Mouse (Mus musculus) intestine, embryonic 14.5 days (tissue): ENCODE data around the gene Rspo3. TPM values are rescaled to one million over a fixed set of nuclear protein-coding genes. Genes with fewer than 3 reads are reported as not detected.

Experiments used
- ATAC-seq: fragments of 200-750 bp; cut with Nextera tagmentation; replicated peaks from 2 replicates; pipeline ENCODE4 v1.8.0; 2017; ENCODE audit warnings: low read depth, moderate number of reproducible peaks, moderate TSS enrichment, moderate library complexity; ENCODE audit not compliant: low FRiP score, low TSS enrichment
- DNase-seq: peaks from one replicate; pipeline ENCODE4 v3.0.0-alpha.2; 2018; ENCODE audit warnings: low spot score
- H3K27ac ChIP-seq: fragments of 300-500 bp; sonication (generic); 2 replicates; pipeline ENCODE4 v1.5.1; 2014; ENCODE audit warnings: low read depth, mild to moderate bottlenecking, control low read depth
- H3K27me3 ChIP-seq: fragments of 300-500 bp; sonication (generic); replicated peaks from 2 replicates; pipeline ENCODE4 v1.6.1; 2014; ENCODE audit warnings: low read length, control low read depth; ENCODE audit not compliant: control insufficient read depth, insufficient read depth
- H3K36me3 ChIP-seq: fragments of 300-500 bp; sonication (generic); 2 replicates; pipeline ENCODE4 v1.6.1; 2014; ENCODE audit warnings: low read length, control low read depth; ENCODE audit not compliant: control insufficient read depth, insufficient read depth
- H3K4me1 ChIP-seq: fragments of 300-500 bp; sonication (generic); replicated peaks from 2 replicates; pipeline ENCODE4 v1.6.1; 2014; ENCODE audit warnings: low read length, control low read depth, mixed read lengths; ENCODE audit not compliant: control insufficient read depth, insufficient read depth
- H3K4me2 ChIP-seq: fragments of 300-500 bp; sonication (generic); 2 replicates; pipeline ENCODE4 v1.6.1; 2014; ENCODE audit warnings: low read length
- H3K4me3 ChIP-seq: fragments of 300-500 bp; sonication (generic); 2 replicates; pipeline ENCODE4 v1.5.1; 2014; ENCODE audit warnings: low read depth, low read length, control low read depth, mixed read lengths
- H3K9ac ChIP-seq: fragments of 300-500 bp; sonication (generic); 2 replicates; pipeline ENCODE4 v1.6.1; 2014; ENCODE audit warnings: mild to moderate bottlenecking, low read length
- H3K9me3 ChIP-seq: fragments of 300-500 bp; sonication (generic); 2 replicates; pipeline ENCODE4 v1.6.1; 2016; ENCODE audit warnings: low read length, control low read depth; ENCODE audit not compliant: control insufficient read depth
- WGBS: fragments of 180-500 bp; shearing (Covaris S2); extraction: QIAGEN DNeasy Blood & Tissue Kit; methylation state at CpG from one replicate; pipeline ENCODE4 v1.1.7; 2014; 5-methylcytosine and 5-hydroxymethylcytosine counted together
- polyA plus RNA-seq: library from polyadenylated mRNA; unstranded; fragments of >200 nt; fragmentation: Nextera tagmentation; extraction: Ambion mirVana; gene quantifications from 2 replicates; pipeline ENCODE4 v1.2.1, GENCODE M21; 2014

Rspo3 gene
- polyA plus RNA-seq, 1 experiment from 2014 or later: 20.6 TPM

DNA sequence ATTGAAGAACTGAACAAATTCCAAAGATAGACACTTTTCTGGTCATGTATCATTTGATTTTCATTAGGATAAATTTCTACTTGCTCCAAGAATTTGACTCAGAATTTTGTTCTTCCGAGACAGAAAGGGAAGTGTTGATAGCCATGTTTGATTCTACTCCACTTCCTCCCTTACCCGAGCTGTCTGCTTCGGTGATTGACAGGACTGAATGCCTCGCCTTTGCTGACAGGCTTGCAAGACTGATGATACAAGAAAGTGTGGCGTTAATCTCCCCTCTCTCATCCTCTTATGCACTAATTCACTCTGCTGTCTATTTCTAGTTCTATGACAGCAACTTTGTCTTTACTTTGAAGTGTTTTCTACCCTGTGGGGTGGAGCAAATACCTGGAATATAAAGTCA lies 65.2 kb downstream of the Rspo3 start:
- no peak overlapping the region for H3K9ac ChIP-seq
- no peak overlapping the region for H3K4me2 ChIP-seq
- DNase-seq: no peak
- no peak overlapping the region for H3K27ac ChIP-seq
- no peak overlapping the region for H3K4me3 ChIP-seq
- no peak for ATAC-seq
- WGBS: 74% methylated on average over 5 of the region's 5 CpGs
- H3K4me1 ChIP-seq: no peaks in the 10 kb centered on the region
- H3K9me3 ChIP-seq: no peaks in the 10 kb centered on the region
- H3K27me3 ChIP-seq: no peaks in the 10 kb centered on the region
- H3K36me3 ChIP-seq: peaks cover 6% of the 10 kb centered on the region; the same call in 1 of the 2 replicates

DNA sequence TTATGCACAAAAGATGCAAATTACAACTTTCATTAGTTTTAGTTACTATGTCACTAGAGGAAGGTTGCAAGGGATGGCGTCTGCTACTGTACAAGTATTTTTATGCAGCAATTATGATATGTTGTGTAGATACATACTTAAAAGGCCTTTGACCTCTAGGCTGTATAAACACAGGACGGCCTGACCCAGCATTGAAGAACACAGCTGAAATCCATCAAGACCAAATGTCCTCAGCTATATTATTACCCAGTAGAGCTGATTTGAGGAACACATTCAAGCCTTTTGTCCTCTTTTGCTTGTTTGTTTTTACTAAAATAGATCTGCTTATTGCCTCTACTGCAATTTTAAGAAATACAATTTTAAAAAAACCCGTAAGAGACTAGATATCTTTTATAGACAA lies 75.6 kb downstream of the Rspo3 start:
- WGBS: 53% methylated on average over 3 of the region's 3 CpGs
- no peak overlapping the region for H3K4me2 ChIP-seq

DNA sequence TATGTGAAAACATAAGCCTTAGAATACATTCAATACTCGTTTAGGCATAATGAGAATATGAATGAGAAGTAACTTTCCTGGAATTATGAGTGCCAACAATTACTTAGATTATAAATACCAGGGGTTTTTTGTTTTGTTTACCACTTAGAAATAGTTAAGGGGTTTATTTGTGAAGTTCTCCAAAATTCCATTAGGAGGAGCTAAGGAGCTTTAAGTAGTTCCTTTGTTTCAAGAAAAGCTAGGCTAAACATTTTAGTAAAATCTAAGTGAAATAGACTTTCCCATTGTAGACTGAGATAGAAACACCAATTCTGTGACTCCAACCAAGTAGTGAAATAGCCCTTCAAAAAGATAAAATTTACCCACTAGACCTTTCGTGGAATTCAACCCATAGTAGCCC lies 76.0 kb downstream of the Rspo3 start:
- Histone ChIP-seq H3K9ac (no peak overlapping the region), H3K4me3 (no peak overlapping the region), H3K36me3 (no peaks in the 10 kb centered on the region), H3K9me3 (no peaks in the 10 kb centered on the region), H3K27me3 (no peaks in the 10 kb centered on the region), H3K4me1 (no peaks in the 10 kb centered on the region), H3K27ac (no peak overlapping the region), H3K4me2 (no peak overlapping the region)
- 77% methylated on average over 2 of the region's 2 CpGs for WGBS
- DNase-seq (no peak), ATAC-seq (no peak)

More for the DNA sequence above, 75.6 kb downstream of the Rspo3 start:
- Histone ChIP-seq H3K9me3 (no peaks in the 10 kb centered on the region), H3K4me1 (no peaks in the 10 kb centered on the region), H3K36me3 (no peaks in the 10 kb centered on the region), H3K27ac (no peak overlapping the region), H3K27me3 (no peaks in the 10 kb centered on the region), H3K4me3 (no peak overlapping the region), H3K9ac (no peak overlapping the region)
- DNase-seq (no peak), ATAC-seq (no peak)

DNA sequence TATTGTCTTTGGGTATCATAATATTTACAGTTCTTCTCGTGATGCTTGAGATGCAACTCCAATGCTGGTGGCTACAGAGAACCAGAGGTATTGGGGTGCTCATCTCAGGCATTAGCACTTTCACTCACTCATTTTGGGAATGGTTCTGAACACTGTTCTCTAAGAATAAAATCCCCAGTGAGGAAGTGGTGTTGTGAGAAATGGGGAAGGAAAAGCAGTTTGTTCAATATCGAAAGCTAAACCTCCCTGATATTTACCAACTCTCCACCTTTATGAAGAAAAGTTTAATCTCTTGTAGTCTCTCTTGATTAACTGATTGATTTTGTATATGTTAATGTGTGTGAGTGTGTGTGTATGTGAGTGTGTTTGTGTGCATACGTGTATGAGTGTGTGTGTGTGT lies 90.6 kb downstream of the Rspo3 start:
- Histone ChIP-seq H3K9me3 (no peaks in the 10 kb centered on the region), H3K36me3 (peaks cover 4% of the 10 kb centered on the region; the same call in 1 of the 2 replicates), H3K4me1 (no peaks in the 10 kb centered on the region), H3K4me3 (no peak overlapping the region), H3K27ac (no peak overlapping the region), H3K4me2 (no peak overlapping the region), H3K9ac (no peak overlapping the region), H3K27me3 (no peaks in the 10 kb centered on the region)
- DNase-seq (no peak), ATAC-seq (no peak)
- WGBS: 68% methylated on average over 3 of the region's 3 CpGs

DNA sequence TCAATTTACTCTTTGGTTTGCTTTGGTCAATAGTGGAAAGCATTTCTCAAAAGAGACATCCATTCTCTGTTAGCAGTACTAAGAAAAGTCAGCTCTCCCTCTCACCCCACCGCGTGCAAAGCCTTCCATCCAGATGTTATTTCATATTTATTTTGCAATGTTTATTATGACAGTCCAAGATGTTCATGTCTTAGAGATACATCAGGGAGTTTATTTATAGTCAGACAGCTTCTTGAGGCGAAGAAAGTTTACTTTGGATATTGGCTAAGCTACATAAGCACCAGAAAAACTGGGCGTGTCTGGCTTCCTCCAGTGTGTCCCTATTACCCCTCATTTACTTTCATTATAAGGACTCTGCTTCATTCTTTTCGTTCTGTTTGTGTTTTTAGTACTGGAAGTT lies 94.4 kb downstream of the Rspo3 start:
- no peak overlapping the region for H3K27ac ChIP-seq
- no peak overlapping the region for H3K4me2 ChIP-seq
- H3K9ac ChIP-seq: no peak overlapping the region
- DNase-seq (no peak), ATAC-seq (no peak)
- no peaks in the 10 kb centered on the region for H3K27me3 ChIP-seq
- H3K9me3 ChIP-seq: no peaks in the 10 kb centered on the region
- no peaks in the 10 kb centered on the region for H3K36me3 ChIP-seq
- H3K4me1 ChIP-seq: no peaks in the 10 kb centered on the region
- WGBS: 50% methylated on average over 5 of the region's 5 CpGs
- no peak overlapping the region for H3K4me3 ChIP-seq

DNA sequence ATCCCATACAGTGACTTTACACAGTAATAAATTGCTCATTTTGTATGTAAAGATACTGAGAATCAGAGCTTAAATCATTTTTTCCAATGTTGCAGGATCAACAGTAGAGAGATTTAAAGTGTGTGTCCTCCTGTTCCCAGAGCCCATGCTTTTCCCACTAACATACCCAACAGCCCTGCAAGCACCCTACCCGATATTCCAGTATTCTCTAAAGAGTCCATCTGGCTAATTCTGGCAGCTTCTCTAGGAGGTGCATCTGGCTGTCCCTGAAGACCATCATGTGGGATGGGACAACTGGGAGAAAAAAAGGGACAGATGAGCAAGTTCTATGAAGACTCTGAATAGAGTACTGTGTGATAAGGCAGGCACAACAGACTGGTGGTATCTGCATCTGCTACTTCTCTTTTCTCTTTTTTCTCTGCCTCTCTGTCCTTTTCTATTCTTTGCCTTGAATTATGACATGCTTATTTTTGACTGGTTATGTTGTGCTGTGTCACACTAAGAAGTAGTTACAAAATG lies 102.7 kb downstream of the Rspo3 start:
- WGBS: 97% methylated on average over 1 of the region's 1 CpGs
- no peak overlapping the region for H3K9ac ChIP-seq
- no peaks in the 10 kb centered on the region for H3K27me3 ChIP-seq
- H3K9me3 ChIP-seq: no peaks in the 10 kb centered on the region
- ATAC-seq (no peak), DNase-seq (no peak)
- H3K4me2 ChIP-seq: no peak overlapping the region
- no peaks in the 10 kb centered on the region for H3K4me1 ChIP-seq
- no peaks in the 10 kb centered on the region for H3K36me3 ChIP-seq
- H3K27ac ChIP-seq: no peak overlapping the region
- no peak overlapping the region for H3K4me3 ChIP-seq

DNA sequence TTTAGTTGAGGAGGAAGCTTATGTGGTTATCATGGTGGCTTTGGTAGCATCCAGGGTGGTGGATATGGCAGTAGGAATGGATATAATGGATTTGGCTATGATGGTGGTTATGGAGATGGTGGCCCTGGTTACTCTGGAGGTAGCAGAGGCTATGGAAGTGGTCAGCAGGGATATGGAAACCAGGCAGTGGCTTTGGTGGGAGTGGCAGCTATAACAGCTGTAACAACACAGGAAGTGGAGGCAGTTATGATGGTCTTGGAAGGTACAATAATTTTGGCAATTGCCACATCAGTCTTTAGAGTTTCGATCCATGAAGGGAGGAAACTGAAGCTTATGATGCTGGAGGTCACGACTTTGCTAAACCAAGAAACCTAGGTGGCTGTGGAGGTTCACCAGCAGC lies 109.0 kb downstream of the Rspo3 start:
- Histone ChIP-seq H3K9me3 (no peaks in the 10 kb centered on the region), H3K4me2 (no peak overlapping the region), H3K27ac (no peak overlapping the region), H3K27me3 (no peaks in the 10 kb centered on the region), H3K4me1 (no peaks in the 10 kb centered on the region), H3K4me3 (no peak overlapping the region), H3K9ac (no peak overlapping the region), H3K36me3 (no peaks in the 10 kb centered on the region)
- no peak for ATAC-seq
- DNase-seq: no peak
- WGBS: 90% methylated on average over 2 of the region's 2 CpGs

DNA sequence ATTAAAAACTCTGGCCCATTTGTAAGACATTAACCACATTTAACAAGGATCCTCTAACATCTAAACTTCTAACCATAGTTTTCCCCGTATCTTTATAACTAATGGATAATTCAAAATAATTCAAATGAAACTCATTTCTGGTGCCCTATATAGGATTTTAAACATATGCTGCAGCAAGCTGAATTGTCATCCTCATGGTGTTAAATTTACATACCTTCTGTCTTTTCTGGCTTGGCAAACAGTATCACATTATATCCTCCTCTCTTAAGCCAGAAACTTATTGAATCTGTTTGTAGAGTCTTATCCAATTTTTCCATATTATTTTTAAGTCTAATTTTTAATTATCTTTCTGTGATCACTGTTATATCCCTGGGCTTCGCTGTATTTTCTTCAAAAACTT lies 111.1 kb downstream of the Rspo3 start:
- Histone ChIP-seq H3K36me3 (no peaks in the 10 kb centered on the region), H3K4me2 (no peak overlapping the region), H3K9me3 (no peaks in the 10 kb centered on the region), H3K27me3 (no peaks in the 10 kb centered on the region), H3K4me1 (no peaks in the 10 kb centered on the region), H3K27ac (no peak overlapping the region), H3K9ac (no peak overlapping the region), H3K4me3 (no peak overlapping the region)
- ATAC-seq (no peak), DNase-seq (no peak)
- WGBS: 82% methylated on average over 2 of the region's 2 CpGs

DNA sequence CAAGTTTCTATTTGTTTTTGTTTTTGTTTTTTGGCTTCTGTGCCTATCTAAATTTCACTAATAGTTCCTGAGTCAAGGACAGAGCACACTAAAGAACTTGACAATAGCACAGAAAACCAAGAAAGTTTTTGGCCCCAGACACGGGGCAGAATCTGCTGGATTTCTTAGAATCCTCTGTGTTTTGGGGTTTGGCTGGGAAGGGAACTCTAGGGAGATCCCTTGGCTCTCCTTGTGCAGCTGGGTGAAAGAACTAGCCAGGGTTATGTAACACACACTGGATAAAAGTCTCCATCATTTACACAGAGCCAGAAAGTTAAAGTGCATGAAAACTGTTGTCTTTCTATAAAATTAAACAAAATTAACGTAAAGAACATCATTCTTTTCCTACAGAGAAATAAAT lies 121.3 kb downstream of the Rspo3 start:
- 72% methylated on average over 2 of the region's 2 CpGs for WGBS
- ATAC-seq: no peak

More for the DNA sequence above, 121.3 kb downstream of the Rspo3 start:
- H3K4me3 ChIP-seq: no peak overlapping the region
- H3K27ac ChIP-seq: no peak overlapping the region
- no peak overlapping the region for H3K4me2 ChIP-seq
- no peaks in the 10 kb centered on the region for H3K9me3 ChIP-seq
- H3K9ac ChIP-seq: no peak overlapping the region
- no peaks in the 10 kb centered on the region for H3K36me3 ChIP-seq
- H3K4me1 ChIP-seq: no peaks in the 10 kb centered on the region
- no peak for DNase-seq
- H3K27me3 ChIP-seq: no peaks in the 10 kb centered on the region
